Mouse (Mus musculus): ENCODE results near the gene Gnaq.
A peak's percentile ranks its signal among the peaks of the same experiment; 100 is the strongest.

The Gnaq gene

GRCm38 (mm10) chr19:16314295-16314821 lies 181.7 kb downstream of the Gnaq start:
- DNase-seq (ENCODE audit: low read depth, low spot score) = no peak

- DNase-seq (ENCODE audit: low read depth, low spot score) = no peak
Measured at GRCm38 (mm10) chr19:16315525-16315924, 182.9 kb downstream of the Gnaq start.

- no peak for DNase-seq (ENCODE audit: low read depth, low spot score)
Measured at GRCm38 (mm10) chr19:16318128-16318811, 185.6 kb downstream of the Gnaq start.

- no peak for DNase-seq (ENCODE audit: low read depth, low spot score)
Measured at GRCm38 (mm10) chr19:16319986-16320385, 187.4 kb downstream of the Gnaq start.

GRCm38 (mm10) chr19:16322986-16323385 lies 190.4 kb downstream of the Gnaq start:
- no peak for DNase-seq (ENCODE audit: low read depth, low spot score)

- no peak for DNase-seq (ENCODE audit: low read depth, low spot score)
Measured at GRCm38 (mm10) chr19:16324239-16324638, 191.6 kb downstream of the Gnaq start.

GRCm38 (mm10) chr19:16325911-16326310 lies 193.3 kb downstream of the Gnaq start:
- DNase-seq (ENCODE audit: low read depth, low spot score) = no peak

- DNase-seq (ENCODE audit: low read depth, low spot score) = no peak
Measured at GRCm38 (mm10) chr19:16327401-16328073, 194.9 kb downstream of the Gnaq start.

- no peak for DNase-seq (ENCODE audit: low read depth, low spot score)
Measured at GRCm38 (mm10) chr19:16328074-16328850, 195.6 kb downstream of the Gnaq start.

GRCm38 (mm10) chr19:16329056-16329455 lies 196.4 kb downstream of the Gnaq start:
- DNase-seq (ENCODE audit: low read depth, low spot score) = no peak

GRCm38 (mm10) chr19:16329648-16330047 lies 197.0 kb downstream of the Gnaq start:
- DNase-seq (ENCODE audit: low read depth, low spot score) = no peak

- DNase-seq (ENCODE audit: low read depth, low spot score) = no peak
Measured at GRCm38 (mm10) chr19:16330161-16330560, 197.5 kb downstream of the Gnaq start.

GRCm38 (mm10) chr19:16331047-16331446 lies 198.4 kb downstream of the Gnaq start:
- no peak for DNase-seq (ENCODE audit: low read depth, low spot score)

GRCm38 (mm10) chr19:16337866-16338530 lies 205.4 kb downstream of the Gnaq start:
- DNase-seq (ENCODE audit: low read depth, low spot score) = no peak

GRCm38 (mm10) chr19:16339954-16340586 lies 207.4 kb downstream of the Gnaq start:
- DNase-seq (ENCODE audit: low read depth, low spot score) = no peak

- DNase-seq (ENCODE audit: low read depth, low spot score) = peak; percentile 22
Measured at GRCm38 (mm10) chr19:16342702-16343101, 210.1 kb downstream of the Gnaq start.

GRCm38 (mm10) chr19:16345516-16345915 lies 212.9 kb downstream of the Gnaq start:
- no peak for DNase-seq (ENCODE audit: low read depth, low spot score)

GRCm38 (mm10) chr19:16347037-16347436 lies 214.4 kb downstream of the Gnaq start:
- DNase-seq (ENCODE audit: low read depth, low spot score) = no peak

- DNase-seq (ENCODE audit: low read depth, low spot score) = peak; percentile 33
Measured at GRCm38 (mm10) chr19:16353701-16354136, 221.1 kb downstream of the Gnaq start.

- DNase-seq (ENCODE audit: low read depth, low spot score) = no peak
Measured at GRCm38 (mm10) chr19:16358148-16358547, 225.5 kb downstream of the Gnaq start.

GRCm38 (mm10) chr19:16358905-16359304 lies 226.3 kb downstream of the Gnaq start:
- peak; percentile 21 for DNase-seq (ENCODE audit: low read depth, low spot score)
